Mouse (Mus musculus) heart, postnatal 0 days (tissue): ENCODE measurements around the gene Dennd4b.

Source experiments
- CTCF ChIP-seq: IDR thresholded peaks from 2 replicates; pipeline ENCODE4 v1.5.1; 2016; ENCODE audit warnings: antibody characterized with exemption, control low read depth, low read depth
- EP300 ChIP-seq: IDR thresholded peaks from 2 replicates; pipeline ENCODE4 v1.6.1; 2016; ENCODE audit warnings: antibody characterized with exemption, low read depth

- TF ChIP-seq CTCF, result no peak
- TF ChIP-seq EP300, result no peak
Observed at GRCm38 (mm10) chr3:90322289-90322688, 57.3 kb downstream of the Dennd4b start.
